Mouse (Mus musculus) cortical plate, adult 2 months (tissue): ENCODE results near the gene Trim3. TPM values are rescaled to one million over a fixed set of nuclear protein-coding genes. Genes with fewer than 3 reads are reported as not detected.

Experiments
- H3K27ac ChIP-seq: fragments of 200-500 bp; 2 replicates; pipeline ENCODE4 v1.5.1; 2012; ENCODE audit warnings: low read length, control low read depth, inconsistent platforms; ENCODE audit not compliant: insufficient read depth
- H3K4me1 ChIP-seq: fragments of 200-500 bp; 2 replicates; pipeline ENCODE4 v1.6.1; 2011; ENCODE audit warnings: low read length; ENCODE audit not compliant: control insufficient read depth, insufficient read depth
- H3K4me3 ChIP-seq: fragments of 200-500 bp; 2 replicates; pipeline ENCODE4 v1.5.1; 2011; ENCODE audit warnings: mild to moderate bottlenecking, low read length, control low read depth; ENCODE audit not compliant: insufficient read depth
- CTCF ChIP-seq: fragments of 200-500 bp; IDR thresholded peaks from 2 replicates; pipeline ENCODE4 v1.5.1; 2011; ENCODE audit warnings: mild to moderate bottlenecking, control low read depth, low read length; ENCODE audit not compliant: insufficient read depth; ENCODE audit errors: extremely low read depth
- POLR2A ChIP-seq: fragments of 200-500 bp; IDR thresholded peaks from 2 replicates; pipeline ENCODE4 v1.6.1; 2011; ENCODE audit warnings: mild to moderate bottlenecking, low read length, control low read depth; ENCODE audit not compliant: insufficient read depth; ENCODE audit errors: extremely low read depth
- polyA plus RNA-seq: library from polyadenylated mRNA; depleted of rRNA; stranded (reverse); fragments of >200 nt; gene quantifications from 2 replicates; pipeline ENCODE4 v1.2.3, GENCODE M21; 2012

The Trim3 gene
- polyA plus RNA-seq, 1 experiment = 152 TPM

- peak overlapping the region; percentile 85 for H3K4me3 ChIP-seq
- peaks cover 16% of the 10 kb centered on the region for H3K4me1 ChIP-seq
- H3K27ac ChIP-seq = peak overlapping the region; percentile 99
- no peak for TF ChIP-seq CTCF
- no peak for TF ChIP-seq POLR2A
These were observed 52.7 kb downstream of the Trim3 start for GRCm38 (mm10) chr7:105580627-105581089.

GRCm38 (mm10) chr7:105578481-105578880, 54.9 kb downstream of the Trim3 start:
- Histone ChIP-seq H3K4me3 (no peak overlapping the region), H3K4me1 (peaks cover 29% of the 10 kb centered on the region), H3K27ac (no peak overlapping the region)
- TF ChIP-seq POLR2A (no peak), CTCF (no peak)

- Histone ChIP-seq H3K4me3 (no peak overlapping the region), H3K27ac (no peak overlapping the region), H3K4me1 (peaks cover 36% of the 10 kb centered on the region)
- TF ChIP-seq POLR2A = no peak
- no peak for TF ChIP-seq CTCF
These were observed 55.9 kb downstream of the Trim3 start for GRCm38 (mm10) chr7:105577377-105577871.

- Histone ChIP-seq H3K4me3 (peak overlapping the region; percentile 11; the same call in 1 of the 2 replicates), H3K4me1 (peaks cover 36% of the 10 kb centered on the region), H3K27ac (peak overlapping the region; percentile 32)
- TF ChIP-seq CTCF (no peak), POLR2A (no peak)
These were observed 57.1 kb downstream of the Trim3 start for GRCm38 (mm10) chr7:105576166-105576748.

- TF ChIP-seq POLR2A = no peak
- H3K4me3 ChIP-seq = no peak overlapping the region
- peaks cover 35% of the 10 kb centered on the region for H3K4me1 ChIP-seq
- H3K27ac ChIP-seq = peak overlapping the region; percentile 85
These were observed 58.8 kb downstream of the Trim3 start for GRCm38 (mm10) chr7:105574537-105574936.

GRCm38 (mm10) chr7:105572949-105573348, 60.4 kb downstream of the Trim3 start:
- Histone ChIP-seq H3K4me1 (peaks cover 31% of the 10 kb centered on the region), H3K4me3 (0 out of 2 replicates have a peak overlapping the region, but pooled peaks have one; percentile 7), H3K27ac (0 out of 2 replicates have a peak overlapping the region, but pooled peaks have one; percentile 17)
- TF ChIP-seq CTCF (no peak), POLR2A (no peak)

GRCm38 (mm10) chr7:105570756-105571155, 62.6 kb downstream of the Trim3 start:
- Histone ChIP-seq H3K4me3 (no peak overlapping the region; the same call in 1 of the 2 replicates), H3K4me1 (peaks cover 27% of the 10 kb centered on the region), H3K27ac (no peak overlapping the region)
- TF ChIP-seq CTCF (no peak), POLR2A (no peak)

- TF ChIP-seq CTCF = no peak
- Histone ChIP-seq H3K27ac (peak overlapping the region; percentile 18), H3K4me3 (peak overlapping the region; percentile 42), H3K4me1 (peaks cover 30% of the 10 kb centered on the region)
These were observed 63.6 kb downstream of the Trim3 start for GRCm38 (mm10) chr7:105569512-105570496.

- peak; percentile 96 for TF ChIP-seq POLR2A
- TF ChIP-seq CTCF = no peak
These were observed 64.3 kb downstream of the Trim3 start for GRCm38 (mm10) chr7:105568988-105569471.

GRCm38 (mm10) chr7:105568583-105568982, 64.8 kb downstream of the Trim3 start:
- no peak for TF ChIP-seq CTCF
- TF ChIP-seq POLR2A = 0 out of 2 replicates have a peak, but pooled peaks have one; percentile 16
- Histone ChIP-seq H3K4me1 (peaks cover 22% of the 10 kb centered on the region), H3K4me3 (peak overlapping the region; percentile 42), H3K27ac (peak overlapping the region; percentile 18)

More at GRCm38 (mm10) chr7:105568988-105569471, 64.3 kb downstream of the Trim3 start:
- Histone ChIP-seq H3K27ac (peak overlapping the region; percentile 18), H3K4me3 (peak overlapping the region; percentile 42), H3K4me1 (peaks cover 25% of the 10 kb centered on the region)
